Mouse (Mus musculus) monocyte, adult 2 months (primary cell): ENCODE measurements around the gene Kirrel3.

Source experiments
- DNase-seq, 2 experiments: peaks; one replicate each; pipeline ENCODE4 v3.0.0; 2022; ENCODE audit warnings: low spot score in 2 of 2, low read depth in 1 of 2

Gene Kirrel3

GRCm38 (mm10) chr9:34485759-34486431 lies at the start of gene Kirrel3:
Kirrel3 (plus strand) TSS chr9:34485894.
- no peak for DNase-seq

GRCm38 (mm10) chr9:34440721-34441120 lies 45.0 kb upstream of the Kirrel3 start:
- no peak for DNase-seq

- no peak for DNase-seq
Measured at GRCm38 (mm10) chr9:34443950-34444349, 41.7 kb upstream of the Kirrel3 start.

GRCm38 (mm10) chr9:34446497-34447350 lies 39.0 kb upstream of the Kirrel3 start:
- no peak for DNase-seq

GRCm38 (mm10) chr9:34447736-34448135 lies 38.0 kb upstream of the Kirrel3 start:
- no peak for DNase-seq

- no peak for DNase-seq
Measured at GRCm38 (mm10) chr9:34448467-34448866, 37.2 kb upstream of the Kirrel3 start.

GRCm38 (mm10) chr9:34458189-34458588 lies 27.5 kb upstream of the Kirrel3 start:
- DNase-seq = no peak

- DNase-seq = no peak
Measured at GRCm38 (mm10) chr9:34459968-34460367, 25.7 kb upstream of the Kirrel3 start.

- no peak for DNase-seq
Measured at GRCm38 (mm10) chr9:34463666-34464065, 22.0 kb upstream of the Kirrel3 start.

GRCm38 (mm10) chr9:34466058-34466457 lies 19.6 kb upstream of the Kirrel3 start:
- DNase-seq = no peak

- no peak for DNase-seq
Measured at GRCm38 (mm10) chr9:34469180-34469579, 16.5 kb upstream of the Kirrel3 start.

- no peak for DNase-seq
Measured at GRCm38 (mm10) chr9:34476206-34476605, 9.5 kb upstream of the Kirrel3 start.

- DNase-seq = no peak
Measured at GRCm38 (mm10) chr9:34478494-34478893, 7.2 kb upstream of the Kirrel3 start.

GRCm38 (mm10) chr9:34483236-34483635 lies 2.5 kb upstream of the Kirrel3 start:
- DNase-seq = no peak

GRCm38 (mm10) chr9:34484665-34485064 lies 1.0 kb upstream of the Kirrel3 start:
- DNase-seq = no peak

GRCm38 (mm10) chr9:34488267-34488666 lies 2.6 kb downstream of the Kirrel3 start:
- DNase-seq = no peak

- no peak for DNase-seq
Measured at GRCm38 (mm10) chr9:34488700-34489315, 3.1 kb downstream of the Kirrel3 start.

GRCm38 (mm10) chr9:34489316-34489710 lies 3.6 kb downstream of the Kirrel3 start:
- no peak for DNase-seq

- DNase-seq = no peak
Measured at GRCm38 (mm10) chr9:34489760-34490159, 4.1 kb downstream of the Kirrel3 start.

- no peak for DNase-seq
Measured at GRCm38 (mm10) chr9:34492121-34492520, 6.4 kb downstream of the Kirrel3 start.

GRCm38 (mm10) chr9:34493571-34493970 lies 7.9 kb downstream of the Kirrel3 start:
- DNase-seq = no peak

- no peak for DNase-seq
Measured at GRCm38 (mm10) chr9:34498126-34498525, 12.4 kb downstream of the Kirrel3 start.
